Mouse (Mus musculus): Measurements from ENCODE around the gene Efcab14.

DNA sequence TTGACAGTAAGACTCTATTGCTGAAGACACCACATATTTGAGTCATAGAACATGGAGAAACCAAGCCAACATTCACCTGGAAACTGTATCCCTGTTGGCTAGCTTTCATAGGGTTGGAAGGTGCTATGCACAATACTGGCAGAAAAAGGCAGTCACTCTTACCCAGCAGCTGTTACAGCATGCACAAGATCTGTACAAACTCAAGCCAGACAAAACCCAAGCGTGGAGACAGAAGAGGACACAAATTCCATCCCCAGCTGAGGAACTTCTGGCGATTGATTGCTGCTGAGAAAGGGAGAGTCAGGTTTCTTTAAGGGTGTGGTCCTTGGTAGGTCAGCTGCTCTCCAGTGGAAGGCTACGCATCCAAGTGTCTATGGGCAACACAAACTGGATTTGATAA lies 82.7 kb downstream of the Efcab14 start:
- TF ChIP-seq CTCF (IDR thresholded peaks at IDR 0.05; ENCODE audit: low read depth, low read length) (no peak), POLR2A (IDR thresholded peaks at IDR 0.05; ENCODE audit: borderline replicate concordance, low read depth, low read length) (no peak)
